Mouse (Mus musculus) myocyte (in vitro differentiated cells): ENCODE results near the gene 1700029F12Rik. TPM values are rescaled to one million over a fixed set of nuclear protein-coding genes. Genes with fewer than 3 reads are reported as not detected.

Experiments used
- H3K27me3 ChIP-seq: one replicate; pipeline ENCODE4 v1.6.1; 2011; ENCODE audit not compliant: control insufficient read depth, insufficient read depth, insufficient read length
- H3K36me3 ChIP-seq: one replicate; pipeline ENCODE4 v1.6.1; 2011; ENCODE audit not compliant: control insufficient read depth, insufficient read depth
- H3K4me2 ChIP-seq: one replicate; pipeline ENCODE4 v1.6.1; 2011; ENCODE audit warnings: low read depth, control low read depth
- H3K4me3 ChIP-seq: one replicate; pipeline ENCODE4 v1.5.1; 2011; ENCODE audit warnings: mild to moderate bottlenecking, control low read depth, moderate library complexity
- H3K79me2 ChIP-seq: one replicate; pipeline ENCODE4 v1.6.1; 2011; ENCODE audit not compliant: control insufficient read depth, insufficient read depth
- H3ac ChIP-seq: one replicate; pipeline ENCODE4 v1.6.1; 2011; ENCODE audit not compliant: control insufficient read depth, insufficient read length
- CEBPB ChIP-seq: IDR thresholded peaks from 2 replicates; pipeline ENCODE4 v1.6.1; 2011; ENCODE audit warnings: mild to moderate bottlenecking, moderate library complexity; ENCODE audit not compliant: poor library complexity, insufficient read depth, severe bottlenecking
- E2F4 ChIP-seq: IDR thresholded peaks from one replicate; pipeline ENCODE4 v1.6.1; 2011; ENCODE audit warnings: mild to moderate bottlenecking, control low read depth, moderate library complexity; ENCODE audit not compliant: insufficient read depth
- MAX ChIP-seq: IDR thresholded peaks from one replicate; pipeline ENCODE4 v1.6.1; 2011; ENCODE audit warnings: low read depth, mild to moderate bottlenecking, control low read depth
- MYOD1 ChIP-seq, 3 experiments: IDR thresholded peaks; one replicate each; pipeline ENCODE4 v1.6.1; 2011; ENCODE audit warnings: control low read depth in 2 of 3, low read depth in 2 of 3, mild to moderate bottlenecking in 2 of 3, moderate library complexity in 1 of 3; ENCODE audit not compliant: insufficient read length in 2 of 3, control insufficient read depth in 1 of 3
- MYOG ChIP-seq, 3 experiments: IDR thresholded peaks; one replicate each; pipeline ENCODE4 v1.6.1; 2011; ENCODE audit warnings: control low read depth in 2 of 3, low read depth in 2 of 3, mild to moderate bottlenecking in 2 of 3; ENCODE audit not compliant: insufficient read length in 2 of 3, control insufficient read depth in 1 of 3, insufficient read depth in 1 of 3
- POLR2A ChIP-seq: IDR thresholded peaks from one replicate; pipeline ENCODE4 v1.6.1; 2011; ENCODE audit warnings: low read depth, mild to moderate bottlenecking, control low read depth, moderate library complexity; ENCODE audit not compliant: insufficient read length
- POLR2AphosphoS2 ChIP-seq: IDR thresholded peaks from one replicate; pipeline ENCODE4 v1.6.1; 2011; ENCODE audit warnings: low read depth, control low read depth; ENCODE audit not compliant: insufficient read length
- REST ChIP-seq: IDR thresholded peaks from one replicate; pipeline ENCODE4 v1.6.1; 2011; ENCODE audit warnings: mild to moderate bottlenecking, control low read depth, moderate library complexity; ENCODE audit not compliant: insufficient read depth, insufficient read length
- SRF ChIP-seq: IDR thresholded peaks from one replicate; pipeline ENCODE4 v1.6.1; 2011; ENCODE audit warnings: low read depth; ENCODE audit not compliant: control insufficient read depth, insufficient read length
- TCF12 ChIP-seq: IDR thresholded peaks from one replicate; pipeline ENCODE4 v1.6.1; 2011; ENCODE audit warnings: mild to moderate bottlenecking, control low read depth; ENCODE audit not compliant: poor library complexity, insufficient read depth, severe bottlenecking
- TCF3 ChIP-seq: IDR thresholded peaks from one replicate; pipeline ENCODE4 v1.6.1; 2011; ENCODE audit warnings: low read depth, control low read depth; ENCODE audit not compliant: insufficient read length
- USF1 ChIP-seq: IDR thresholded peaks from one replicate; pipeline ENCODE4 v1.6.1; 2011; ENCODE audit warnings: low read depth, mild to moderate bottlenecking, control low read depth, moderate library complexity
- polyA plus RNA-seq: library from polyadenylated mRNA; unstranded; fragments of >200 nt; fragmentation: generic; extraction: Trizol; gene quantifications from one replicate; pipeline ENCODE4 v1.2.1, GENCODE M21; 2012; ENCODE audit warnings: missing spikeins

1700029F12Rik gene
- polyA plus RNA-seq = not detected

DNA sequence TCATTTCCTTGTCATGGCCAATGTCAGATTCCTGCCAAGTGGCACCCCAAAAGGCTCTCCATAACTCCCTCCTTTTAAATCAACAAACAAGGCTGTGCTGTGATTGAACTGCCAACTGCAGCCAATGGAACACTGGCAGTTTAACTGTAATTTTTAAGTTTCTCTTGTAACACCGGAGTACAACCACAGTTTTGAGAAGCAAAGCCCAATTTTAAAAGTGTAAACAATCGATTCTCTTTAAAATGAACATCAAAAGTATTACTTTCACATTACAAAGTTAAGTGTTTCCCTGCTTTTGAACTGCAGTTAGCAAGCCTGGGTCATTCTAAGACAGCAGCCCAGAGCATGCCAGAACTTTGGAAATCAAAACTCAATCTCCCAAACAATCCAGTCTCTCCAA lies at the start of gene 1700029F12Rik:
Gene 1700029F12Rik (minus strand): TSS at position 101 of the 400 bp plus-strand sequence.
- Histone ChIP-seq H3K79me2 (no peaks in the 10 kb centered on the region), H3K4me3 (no peak within 1 kb of the TSS), H3K36me3 (no peaks in the 10 kb centered on the region), H3K4me2 (no peak within 1 kb of the TSS), H3ac (no peak within 1 kb of the TSS), H3K27me3 (no peaks in the 10 kb centered on the region)
- no peak for TF ChIP-seq POLR2AphosphoS2
- TF ChIP-seq MAX = no peak
- TF ChIP-seq MYOD1 (IDR thresholded peaks at IDR 0.05; ENCODE audit: control insufficient read depth in 1 of 3, insufficient read length in 2 of 3, low read depth in 2 of 3) = no peak
- TF ChIP-seq SRF = no peak
- TF ChIP-seq TCF3 = no peak
- no peak for TF ChIP-seq USF1
- no peak for TF ChIP-seq REST
- TF ChIP-seq TCF12 = no peak
- no peak for TF ChIP-seq E2F4
- TF ChIP-seq MYOG (IDR thresholded peaks at IDR 0.05; ENCODE audit: control insufficient read depth in 1 of 3, insufficient read depth in 1 of 3, insufficient read length in 2 of 3, low read depth in 2 of 3) = no peak
- no peak for TF ChIP-seq CEBPB
- TF ChIP-seq POLR2A = no peak

DNA sequence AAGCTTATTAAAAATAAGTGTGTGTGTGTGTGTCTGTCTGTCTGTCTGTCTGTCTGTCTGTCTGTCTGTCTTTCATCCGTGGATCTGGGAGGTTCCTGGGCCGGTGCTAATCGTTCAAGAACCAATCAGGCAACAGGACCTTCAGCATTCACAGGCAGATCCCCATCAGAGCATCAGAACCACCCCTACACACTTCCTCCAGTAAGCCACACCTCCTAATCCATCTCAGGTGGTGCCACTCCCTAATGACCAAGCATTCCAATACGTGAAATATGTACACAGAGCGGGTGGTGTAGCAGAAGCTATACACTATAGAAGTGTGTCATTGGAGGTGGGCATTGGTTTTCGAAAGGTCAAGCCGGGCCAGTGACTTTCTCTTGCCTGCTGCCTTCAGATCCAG lies 48.3 kb upstream of the 1700029F12Rik start:
- H3K36me3 ChIP-seq = no peaks in the 10 kb centered on the region
- H3K4me2 ChIP-seq = no peak overlapping the region
- H3K4me3 ChIP-seq = no peak overlapping the region
- H3K27me3 ChIP-seq = no peaks in the 10 kb centered on the region
- no peaks in the 10 kb centered on the region for H3K79me2 ChIP-seq
- TF ChIP-seq REST = no peak
- TF ChIP-seq MAX = no peak
- no peak for TF ChIP-seq SRF
- TF ChIP-seq TCF12 = no peak
- TF ChIP-seq USF1 = no peak
- TF ChIP-seq MYOG (IDR thresholded peaks at IDR 0.05; ENCODE audit: control insufficient read depth in 1 of 3, insufficient read depth in 1 of 3, insufficient read length in 2 of 3, low read depth in 2 of 3) = no peak
- no peak for TF ChIP-seq E2F4
- no peak for TF ChIP-seq MYOD1 (IDR thresholded peaks at IDR 0.05; ENCODE audit: control insufficient read depth in 1 of 3, insufficient read length in 2 of 3, low read depth in 2 of 3)
- no peak for TF ChIP-seq TCF3
- no peak for TF ChIP-seq POLR2AphosphoS2
- TF ChIP-seq POLR2A = no peak
- H3ac ChIP-seq = no peak overlapping the region

- no peaks in the 10 kb centered on the region for H3K79me2 ChIP-seq
- no peak overlapping the region for H3K4me2 ChIP-seq
- TF ChIP-seq TCF12 (no peak), USF1 (no peak), POLR2AphosphoS2 (no peak), MYOG (IDR thresholded peaks at IDR 0.05; ENCODE audit: control insufficient read depth in 1 of 3, insufficient read depth in 1 of 3, insufficient read length in 2 of 3, low read depth in 2 of 3) (no peak), TCF3 (no peak), POLR2A (no peak), SRF (no peak), E2F4 (no peak), MYOD1 (IDR thresholded peaks at IDR 0.05; ENCODE audit: control insufficient read depth in 1 of 3, insufficient read length in 2 of 3, low read depth in 2 of 3) (no peak), MAX (no peak), REST (no peak), CEBPB (no peak)
- H3K4me3 ChIP-seq = no peak overlapping the region
- H3K36me3 ChIP-seq = no peaks in the 10 kb centered on the region
- H3ac ChIP-seq = no peak overlapping the region
- no peaks in the 10 kb centered on the region for H3K27me3 ChIP-seq
Measured at GRCm38 (mm10) chr13:97080615-97081014, 46.5 kb upstream of the 1700029F12Rik start.

- H3K36me3 ChIP-seq = no peaks in the 10 kb centered on the region
- no peak for TF ChIP-seq E2F4
- no peak for TF ChIP-seq USF1
- TF ChIP-seq REST = no peak
- no peak for TF ChIP-seq MAX
- no peak for TF ChIP-seq POLR2AphosphoS2
- TF ChIP-seq TCF3 = no peak
- no peak for TF ChIP-seq TCF12
- no peak for TF ChIP-seq MYOD1 (IDR thresholded peaks at IDR 0.05; ENCODE audit: control insufficient read depth in 1 of 3, insufficient read length in 2 of 3, low read depth in 2 of 3)
- no peak for TF ChIP-seq MYOG (IDR thresholded peaks at IDR 0.05; ENCODE audit: control insufficient read depth in 1 of 3, insufficient read depth in 1 of 3, insufficient read length in 2 of 3, low read depth in 2 of 3)
- TF ChIP-seq POLR2A = no peak
- no peak for TF ChIP-seq SRF
- no peak for TF ChIP-seq CEBPB
- H3K4me2 ChIP-seq = no peak overlapping the region
- H3K79me2 ChIP-seq = no peaks in the 10 kb centered on the region
- no peaks in the 10 kb centered on the region for H3K27me3 ChIP-seq
- no peak overlapping the region for H3ac ChIP-seq
- no peak overlapping the region for H3K4me3 ChIP-seq
Measured at GRCm38 (mm10) chr13:97080201-97080600, 46.0 kb upstream of the 1700029F12Rik start.
